Mouse (Mus musculus) T-helper 1 cell (primary cell): ENCODE data around the gene Atad1.

ENCODE experiments used
- in situ Hi-C: fragments of 300-600 bp; cut with MboI, MseI; formaldehyde crosslinking; loops from one replicate; pipeline ENCODE4 v1.15.1; 2025; ENCODE audit warnings: high pct_unique_total_duplicates

The Atad1 gene

DNA sequence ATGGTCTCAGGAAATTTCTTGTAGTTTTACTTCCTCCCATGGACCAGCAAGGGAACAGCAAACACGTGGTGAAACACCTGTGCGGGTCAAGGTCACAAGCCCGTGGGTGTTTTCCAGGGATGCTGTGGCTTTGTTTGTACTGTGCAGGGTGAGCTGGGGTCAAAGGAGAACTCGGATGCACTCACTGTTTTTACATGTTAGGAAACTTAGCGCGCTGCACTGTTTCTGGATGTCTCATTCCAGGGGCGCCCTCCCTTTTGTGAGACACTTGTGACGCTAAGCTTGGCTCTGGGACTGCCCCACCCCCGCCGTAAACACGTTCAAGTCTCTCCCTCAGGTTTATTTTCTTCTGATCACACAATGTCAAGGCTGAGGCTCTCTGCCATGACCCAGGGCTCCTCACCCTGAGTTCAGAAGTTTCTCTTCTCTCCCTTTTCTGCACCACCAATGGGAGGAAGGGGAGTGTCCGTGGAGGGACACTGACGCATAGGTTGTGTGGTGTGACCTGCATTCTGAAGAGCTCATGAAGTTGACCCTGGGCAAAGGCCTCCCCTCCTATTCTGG is 112.7 kb downstream of the Atad1 start:
- in situ Hi-C loops = no loop called here

DNA sequence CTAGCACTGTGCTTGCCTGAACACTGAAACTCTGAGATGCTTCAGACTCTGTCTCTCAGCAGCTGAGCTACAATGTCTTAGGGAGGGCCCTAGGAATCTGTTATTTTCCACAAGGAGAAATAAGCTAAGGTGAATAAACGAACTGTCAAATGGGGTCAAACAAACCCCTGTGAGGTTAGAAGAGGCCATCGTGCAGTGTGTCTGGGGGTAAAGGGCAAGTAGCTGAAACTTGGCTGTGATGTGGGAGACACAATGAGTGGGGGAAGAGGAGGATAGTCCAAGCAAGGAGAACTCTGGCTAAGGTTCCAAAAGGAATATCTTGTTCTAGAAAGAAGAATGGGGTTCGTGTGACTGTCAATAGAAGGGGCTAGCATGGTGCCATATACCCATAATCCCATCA is 117.4 kb downstream of the Atad1 start:
- in situ Hi-C loops = no loop called here
